Mouse (Mus musculus) forebrain, embryonic 10.5 days (tissue): ENCODE measurements around the gene Acvrl1. TPM values are rescaled to one million over a fixed set of nuclear protein-coding genes. Genes with fewer than 3 reads are reported as not detected.
A peak's percentile ranks its signal among the peaks of the same experiment; 100 is the strongest.

Experiments
- DNase-seq: peaks from one replicate; pipeline ENCODE4 v3.0.0-alpha.2; 2017; ENCODE audit warnings: low spot score; ENCODE audit errors: extremely low spot score
- H3K27ac ChIP-seq: fragments of 300-500 bp; sonication (generic); 2 replicates; pipeline ENCODE4 v1.5.1; 2016; ENCODE audit warnings: mild to moderate bottlenecking
- H3K27me3 ChIP-seq: fragments of 300-500 bp; sonication (generic); 2 replicates; pipeline ENCODE4 v1.6.1; 2016; ENCODE audit warnings: mild to moderate bottlenecking; ENCODE audit not compliant: poor library complexity, severe bottlenecking
- H3K36me3 ChIP-seq: fragments of 300-500 bp; sonication (generic); replicated peaks from 2 replicates; pipeline ENCODE4 v1.6.1; 2016; ENCODE audit warnings: mild to moderate bottlenecking, moderate library complexity
- H3K4me1 ChIP-seq: fragments of 300-500 bp; sonication (generic); 2 replicates; pipeline ENCODE4 v1.6.1; 2016
- H3K4me3 ChIP-seq: fragments of 300-500 bp; sonication (generic); 2 replicates; pipeline ENCODE4 v1.5.1; 2016; ENCODE audit warnings: mild to moderate bottlenecking, moderate library complexity
- H3K9me3 ChIP-seq: fragments of 300-500 bp; sonication (generic); 2 replicates; pipeline ENCODE4 v1.6.1; 2016; ENCODE audit warnings: mild to moderate bottlenecking, moderate library complexity
- WGBS: fragments of 180-500 bp; shearing (Covaris S2); methylation state at CpG from one replicate; pipeline ENCODE4 v1.1.7; 2016; 5-methylcytosine and 5-hydroxymethylcytosine counted together
- polyA plus RNA-seq: library from polyadenylated mRNA; unstranded; fragments of >200 nt; fragmentation: Nextera tagmentation; extraction: Ambion mirVana; gene quantifications from 2 replicates; pipeline ENCODE4 v1.2.1, GENCODE M21; 2016

Gene Acvrl1
- polyA plus RNA-seq, 1 experiment from 2014 or later = 8.0 TPM

DNA sequence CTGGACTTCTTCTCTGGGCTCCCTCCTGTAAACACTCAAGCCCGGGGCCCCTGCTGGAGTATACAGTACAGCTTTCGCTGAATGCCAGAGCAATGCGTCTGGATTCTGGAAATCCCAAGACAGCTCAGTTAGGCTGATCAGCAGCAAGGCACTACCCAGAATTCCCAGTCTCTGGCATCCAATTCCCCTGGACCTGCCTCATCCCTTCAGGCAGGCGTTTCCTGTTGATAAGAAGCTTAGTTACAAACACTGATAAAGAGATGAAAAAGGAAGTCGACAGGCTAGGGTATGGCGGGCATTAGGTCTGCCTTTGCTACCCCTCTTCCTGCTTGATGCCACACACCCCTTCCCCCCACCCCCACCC, 19.6 kb downstream of the Acvrl1 start:
- Histone ChIP-seq H3K27ac (0 out of 2 replicates have a peak overlapping the region, but pooled peaks have one; percentile 35), H3K9me3 (no peaks in the 10 kb centered on the region), H3K4me3 (no peak overlapping the region), H3K27me3 (peaks cover 19% of the 10 kb centered on the region), H3K4me1 (peaks cover 55% of the 10 kb centered on the region), H3K36me3 (no peaks in the 10 kb centered on the region)
- 62% methylated on average over 6 of the region's 6 CpGs for WGBS
- DNase-seq = no peak

DNA sequence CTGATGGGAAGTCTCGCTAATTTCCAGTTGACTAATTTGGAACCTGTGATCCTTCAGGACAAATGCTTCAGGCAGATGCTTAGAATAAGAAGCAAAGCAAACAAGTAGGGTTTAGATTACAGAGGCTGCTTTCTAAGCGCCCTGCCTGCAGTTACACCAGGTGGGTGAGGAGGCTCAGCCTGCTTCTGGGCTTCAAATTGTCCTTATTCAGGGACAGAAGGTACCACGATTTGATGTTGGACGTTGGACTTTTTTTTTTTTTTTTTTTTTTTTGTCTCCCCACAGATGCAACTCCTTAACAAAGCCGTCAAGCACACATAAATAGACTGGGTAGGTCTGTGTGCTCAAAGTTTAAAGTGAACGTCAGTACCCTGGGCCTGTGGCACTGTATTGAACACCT, 20.3 kb downstream of the Acvrl1 start:
- Histone ChIP-seq H3K4me3 (no peak overlapping the region), H3K36me3 (no peaks in the 10 kb centered on the region), H3K27me3 (peaks cover 12% of the 10 kb centered on the region), H3K27ac (no peak overlapping the region), H3K9me3 (no peaks in the 10 kb centered on the region), H3K4me1 (peaks cover 52% of the 10 kb centered on the region)
- 71% methylated on average over 6 of the region's 6 CpGs for WGBS
- DNase-seq = no peak

DNA sequence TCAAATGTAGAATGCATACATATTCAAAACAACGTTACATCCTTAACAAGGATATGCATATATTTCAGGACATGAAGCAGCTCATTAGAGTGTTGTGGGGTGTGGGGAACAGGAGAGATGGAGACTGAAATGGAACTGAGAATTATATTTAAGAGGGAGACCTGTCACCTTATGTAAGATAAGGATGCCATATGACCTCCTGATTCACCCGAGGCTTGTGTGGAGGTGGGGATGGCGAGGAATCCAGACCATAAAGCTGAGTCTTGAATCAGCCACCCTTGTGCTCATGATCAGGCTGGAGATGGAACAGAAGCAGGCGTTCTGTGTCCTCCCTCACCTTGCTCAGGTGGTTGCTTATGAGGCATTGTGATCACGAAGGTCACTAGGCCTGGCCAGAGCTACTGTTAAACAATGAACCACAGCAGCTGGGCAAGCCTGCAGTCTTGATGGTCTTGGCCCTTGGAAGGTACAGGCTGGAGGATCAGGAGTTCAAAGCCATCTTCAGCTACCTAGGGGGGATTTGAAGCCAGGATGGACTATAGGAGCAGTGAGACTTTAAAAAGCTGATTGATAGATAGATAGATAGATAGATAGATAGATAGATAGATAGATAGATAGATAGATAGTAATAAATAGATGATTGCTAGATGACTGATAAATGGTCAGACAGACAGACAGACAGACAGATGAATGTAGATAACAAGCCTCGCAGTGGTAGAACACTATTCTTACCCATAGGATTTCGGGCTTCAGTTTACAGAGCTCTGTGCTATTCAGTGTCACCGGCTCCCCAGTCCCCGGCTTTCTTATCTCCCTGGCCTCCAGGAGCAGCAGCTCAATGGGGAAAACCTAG, 23.3 kb downstream of the Acvrl1 start:
- Histone ChIP-seq H3K9me3 (peaks cover 5% of the 10 kb centered on the region; the same call in 1 of the 2 replicates), H3K27ac (no peak overlapping the region), H3K4me3 (no peak overlapping the region), H3K36me3 (no peaks in the 10 kb centered on the region), H3K4me1 (peaks cover 27% of the 10 kb centered on the region), H3K27me3 (no peaks in the 10 kb centered on the region; the same call in 1 of the 2 replicates)
- DNase-seq = no peak
- WGBS = 83% methylated on average over 9 of the region's 9 CpGs

GRCm38 (mm10) chr15:101154700-101155616, 26.6 kb downstream of the Acvrl1 start:
- H3K4me1 ChIP-seq = peaks cover 16% of the 10 kb centered on the region
- H3K27ac ChIP-seq = no peak overlapping the region
- H3K4me3 ChIP-seq = no peak overlapping the region
- H3K36me3 ChIP-seq = no peaks in the 10 kb centered on the region
- H3K27me3 ChIP-seq = no peaks in the 10 kb centered on the region
- no peak for DNase-seq
- WGBS = 81% methylated on average over 7 of the region's 7 CpGs
- H3K9me3 ChIP-seq = peaks cover 11% of the 10 kb centered on the region

GRCm38 (mm10) chr15:101160128-101160527, 31.8 kb downstream of the Acvrl1 start:
- Histone ChIP-seq H3K4me1 (peaks cover 44% of the 10 kb centered on the region), H3K27ac (peak overlapping the region; percentile 78), H3K27me3 (peaks cover 28% of the 10 kb centered on the region), H3K9me3 (peaks cover 11% of the 10 kb centered on the region), H3K36me3 (no peaks in the 10 kb centered on the region), H3K4me3 (peak overlapping the region; percentile 30)
- DNase-seq = no peak
- 53% methylated on average over 1 of the region's 1 CpGs for WGBS

DNA sequence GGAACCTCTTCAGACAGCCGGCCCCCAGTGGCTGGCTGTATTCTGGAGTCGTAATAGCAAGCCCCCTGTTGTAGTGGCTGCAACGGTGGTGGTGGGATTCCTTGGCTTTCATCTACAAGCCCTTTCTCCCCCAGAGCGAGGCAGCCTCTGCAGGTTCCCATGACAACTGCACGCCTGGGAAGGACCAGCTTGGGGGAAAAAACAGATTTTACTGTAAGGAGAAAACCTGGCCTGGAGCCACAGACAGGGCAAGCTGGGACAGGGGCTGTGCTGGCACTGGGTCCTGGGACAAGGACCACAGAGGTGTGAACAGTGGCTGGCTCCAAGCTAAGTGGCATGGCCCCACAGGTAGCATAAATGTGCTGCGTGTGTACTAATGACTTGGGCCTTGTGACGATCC, 32.3 kb downstream of the Acvrl1 start:
- peak overlapping the region; percentile 30 for H3K4me3 ChIP-seq
- peaks cover 11% of the 10 kb centered on the region for H3K9me3 ChIP-seq
- H3K27me3 ChIP-seq = peaks cover 29% of the 10 kb centered on the region
- WGBS = 22% methylated on average over 7 of the region's 7 CpGs
- H3K36me3 ChIP-seq = no peaks in the 10 kb centered on the region
- H3K4me1 ChIP-seq = peaks cover 44% of the 10 kb centered on the region
- H3K27ac ChIP-seq = peak overlapping the region; percentile 78
- DNase-seq = no peak

DNA sequence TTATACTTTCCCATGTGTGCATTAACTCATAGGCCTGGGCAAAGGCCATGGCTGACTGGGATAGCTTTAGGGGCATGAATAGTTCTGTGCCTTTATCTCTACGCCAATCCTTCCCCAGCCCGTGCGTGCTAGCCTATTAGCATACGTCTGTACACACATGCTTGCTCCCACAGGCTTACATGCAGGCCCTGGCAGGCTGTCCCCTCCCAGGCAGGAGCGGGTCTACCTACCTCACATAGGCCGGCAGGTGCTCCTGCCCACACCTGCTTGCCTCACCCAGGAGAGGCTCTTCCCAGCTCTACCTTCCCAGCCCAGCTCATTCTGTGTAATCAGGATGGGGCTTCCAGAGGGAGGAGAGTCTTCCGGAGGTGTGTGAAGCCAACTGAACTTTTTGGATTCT, 33.2 kb downstream of the Acvrl1 start:
- Histone ChIP-seq H3K9me3 (peaks cover 7% of the 10 kb centered on the region), H3K4me3 (no peak overlapping the region), H3K4me1 (peaks cover 44% of the 10 kb centered on the region), H3K27me3 (peaks cover 36% of the 10 kb centered on the region), H3K27ac (0 out of 2 replicates have a peak overlapping the region, but pooled peaks have one; percentile 40), H3K36me3 (no peaks in the 10 kb centered on the region)
- WGBS = 89% methylated on average over 7 of the region's 7 CpGs
- DNase-seq = no peak

DNA sequence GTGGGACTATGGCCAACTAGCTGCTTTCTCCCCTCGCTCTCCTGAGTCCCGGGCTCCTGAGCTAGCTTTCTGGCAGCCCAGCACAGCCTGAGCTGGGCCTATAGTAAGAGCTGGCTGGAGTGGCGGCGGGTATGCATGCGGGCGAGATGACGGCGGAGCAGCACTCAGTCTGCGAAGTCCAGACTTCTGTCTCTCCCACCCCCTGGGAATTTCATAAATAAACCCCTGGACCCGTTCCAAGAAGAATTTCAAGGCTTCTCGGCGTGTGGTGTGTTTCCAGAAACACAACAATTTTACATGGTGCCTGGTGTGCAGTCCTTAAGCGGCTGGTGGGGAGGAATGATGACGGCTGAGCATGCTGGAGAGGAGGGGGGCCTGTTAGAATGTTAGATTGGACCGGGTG, 34.7 kb downstream of the Acvrl1 start:
- WGBS = 64% methylated on average over 15 of the region's 15 CpGs
- H3K27ac ChIP-seq = peak overlapping the region; percentile 53; the same call in 1 of the 2 replicates
- no peak for DNase-seq

DNA sequence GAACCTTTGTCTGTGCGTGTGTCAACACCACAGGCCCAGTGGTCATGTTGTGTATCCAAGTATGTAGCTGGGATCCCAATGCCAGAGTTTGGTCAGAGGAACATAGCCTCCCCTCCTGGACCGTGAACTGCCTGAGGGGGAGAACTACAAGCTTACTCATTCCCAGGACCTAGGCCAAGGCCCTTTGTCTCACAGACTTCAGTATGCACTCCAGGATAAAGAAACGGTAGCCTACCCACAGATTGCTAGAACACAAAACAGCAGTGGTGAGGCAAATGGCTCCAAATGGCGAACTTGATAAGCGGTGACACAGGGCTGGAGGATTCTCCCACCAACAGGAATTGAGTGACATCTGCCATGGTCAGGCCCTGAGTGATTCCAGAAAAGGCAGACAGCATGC, 35.5 kb downstream of the Acvrl1 start:
- no peaks in the 10 kb centered on the region for H3K36me3 ChIP-seq
- 71% methylated on average over 5 of the region's 5 CpGs for WGBS
- H3K4me3 ChIP-seq = no peak overlapping the region
- peak overlapping the region; percentile 53; the same call in 1 of the 2 replicates for H3K27ac ChIP-seq
- H3K4me1 ChIP-seq = peaks cover 49% of the 10 kb centered on the region
- H3K27me3 ChIP-seq = peaks cover 36% of the 10 kb centered on the region
- DNase-seq = no peak
- H3K9me3 ChIP-seq = no peaks in the 10 kb centered on the region

More for the DNA sequence above, 34.7 kb downstream of the Acvrl1 start:
- no peaks in the 10 kb centered on the region for H3K36me3 ChIP-seq
- H3K4me3 ChIP-seq = no peak overlapping the region
- peaks cover 36% of the 10 kb centered on the region for H3K27me3 ChIP-seq
- H3K4me1 ChIP-seq = peaks cover 49% of the 10 kb centered on the region
- H3K9me3 ChIP-seq = no peaks in the 10 kb centered on the region

GRCm38 (mm10) chr15:101164291-101164690, 36.0 kb downstream of the Acvrl1 start:
- Histone ChIP-seq H3K4me1 (peaks cover 49% of the 10 kb centered on the region), H3K4me3 (no peak overlapping the region), H3K27me3 (peaks cover 36% of the 10 kb centered on the region), H3K36me3 (no peaks in the 10 kb centered on the region), H3K9me3 (no peaks in the 10 kb centered on the region), H3K27ac (no peak overlapping the region)
- DNase-seq = no peak
- WGBS = 65% methylated on average over 5 of the region's 5 CpGs

DNA sequence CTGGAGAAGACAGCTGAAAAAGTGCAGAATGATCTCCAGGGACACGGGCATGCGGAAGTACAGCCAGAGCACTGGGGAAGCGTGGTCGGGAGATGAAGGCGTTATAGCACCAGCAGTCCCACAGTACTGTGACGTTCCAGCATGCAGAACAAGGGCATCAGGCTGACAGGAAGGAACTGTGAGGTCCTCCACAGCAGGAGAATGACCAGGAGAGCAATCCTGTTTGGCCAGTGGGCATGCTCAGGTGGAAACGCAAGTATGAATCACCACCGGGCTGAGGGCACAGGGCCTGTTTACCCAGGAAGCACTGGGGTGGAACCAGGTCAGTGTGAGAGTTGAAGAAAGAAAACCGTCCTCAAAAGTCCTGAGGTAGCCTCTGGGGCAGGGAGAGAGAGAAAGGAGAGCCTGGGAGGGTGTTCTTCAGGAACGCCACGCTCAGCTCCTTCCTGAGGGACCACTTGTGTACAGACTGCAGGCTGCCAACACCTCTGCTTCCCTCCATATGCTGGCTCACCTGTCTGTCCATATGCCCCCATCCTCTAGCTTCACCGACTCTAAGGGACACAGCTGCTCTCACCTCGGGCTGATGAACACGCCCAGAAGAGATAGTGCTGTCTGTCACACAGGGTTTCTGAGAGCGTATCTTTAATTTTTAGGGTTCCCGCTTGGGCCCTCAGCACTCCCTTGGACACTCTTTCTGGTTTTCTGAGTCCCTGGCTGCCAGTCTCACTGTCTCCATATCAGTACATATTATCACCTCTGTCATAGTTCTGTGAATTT, 37.5 kb downstream of the Acvrl1 start:
- no peak for DNase-seq
- Histone ChIP-seq H3K4me3 (no peak overlapping the region), H3K4me1 (peaks cover 33% of the 10 kb centered on the region), H3K27me3 (peaks cover 45% of the 10 kb centered on the region), H3K9me3 (no peaks in the 10 kb centered on the region), H3K36me3 (no peaks in the 10 kb centered on the region), H3K27ac (no peak overlapping the region)
- WGBS = 77% methylated on average over 16 of the region's 16 CpGs

DNA sequence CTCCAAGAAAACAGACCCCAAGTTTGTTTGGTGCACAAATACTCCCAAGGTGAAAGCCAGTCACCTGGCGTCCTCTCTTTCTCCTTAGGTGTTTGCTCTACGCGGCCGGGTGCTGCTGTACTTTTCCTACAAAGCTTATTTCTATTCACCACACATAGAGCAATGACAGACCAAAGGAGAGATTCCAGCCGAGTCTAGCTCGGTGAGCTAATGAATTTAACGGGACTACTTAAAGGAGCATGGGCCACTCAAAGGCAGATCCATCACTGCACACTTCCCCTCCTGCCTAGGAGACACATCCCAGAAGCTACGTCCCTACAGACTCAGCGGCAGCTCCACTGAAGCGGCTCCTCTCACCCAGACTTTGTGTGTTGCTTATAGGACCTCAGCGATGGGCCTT, 39.2 kb downstream of the Acvrl1 start:
- Histone ChIP-seq H3K4me1 (peaks cover 27% of the 10 kb centered on the region), H3K9me3 (no peaks in the 10 kb centered on the region), H3K36me3 (no peaks in the 10 kb centered on the region), H3K27ac (no peak overlapping the region), H3K27me3 (peaks cover 46% of the 10 kb centered on the region), H3K4me3 (no peak overlapping the region)
- WGBS = 77% methylated on average over 11 of the region's 11 CpGs
- no peak for DNase-seq
